Mouse (Mus musculus): ENCODE results near the gene Gm44805.
A peak's percentile ranks its signal among the peaks of the same experiment; 100 is the strongest.
"Not testable (repeated sequence)": the region's sequence is repeated elsewhere in the genome, so short reads cannot be mapped to it uniquely, and the experiment has no call there.

The Gm44805 gene

GRCm38 (mm10) chr7:19698907-19699826, 17.9 kb upstream of the Gm44805 start, which contains the start of gene Apoe:
Gene Apoe (minus strand): TSS chr7:19699188.
- peak; percentile 39 for DNase-seq

- no peak for DNase-seq
Measured at GRCm38 (mm10) chr7:19697949-19698906, 17.0 kb upstream of the Gm44805 start.

GRCm38 (mm10) chr7:19696336-19696873, 15.2 kb upstream of the Gm44805 start:
- no peak for DNase-seq

GRCm38 (mm10) chr7:19695881-19696280, 14.7 kb upstream of the Gm44805 start:
- no peak for DNase-seq

- no peak for DNase-seq
Measured at GRCm38 (mm10) chr7:19695213-19695594, 14.0 kb upstream of the Gm44805 start.

GRCm38 (mm10) chr7:19694336-19695212, 13.4 kb upstream of the Gm44805 start:
- no peak for DNase-seq

- no peak for DNase-seq
Measured at GRCm38 (mm10) chr7:19693421-19693820, 12.2 kb upstream of the Gm44805 start.

- DNase-seq, result no peak
Measured at GRCm38 (mm10) chr7:19691873-19692865, 10.9 kb upstream of the Gm44805 start, which contains the start of gene Apoc1. Gene Apoc1 (minus strand): TSS chr7:19692660.

GRCm38 (mm10) chr7:19691434-19691833, 10.2 kb upstream of the Gm44805 start:
- DNase-seq, result no peak

GRCm38 (mm10) chr7:19690845-19691244, 9.6 kb upstream of the Gm44805 start:
- no peak for DNase-seq

GRCm38 (mm10) chr7:19688611-19689010, 7.4 kb upstream of the Gm44805 start:
- DNase-seq, result no peak

- DNase-seq, result no peak
Measured at GRCm38 (mm10) chr7:19688101-19688500, 6.9 kb upstream of the Gm44805 start.

GRCm38 (mm10) chr7:19686927-19687583, 5.8 kb upstream of the Gm44805 start:
- not testable (repeated sequence) for DNase-seq

- DNase-seq, result no peak
Measured at GRCm38 (mm10) chr7:19686521-19686920, 5.3 kb upstream of the Gm44805 start.

- DNase-seq, result no peak
Measured at GRCm38 (mm10) chr7:19685374-19685773, 4.2 kb upstream of the Gm44805 start.

GRCm38 (mm10) chr7:19683771-19684201, 2.6 kb upstream of the Gm44805 start:
- no peak for DNase-seq

- no peak for DNase-seq
Measured at GRCm38 (mm10) chr7:19682979-19683378, 1.8 kb upstream of the Gm44805 start.

GRCm38 (mm10) chr7:19680702-19681101, 521 bp downstream of the Gm44805 start:
- no peak for DNase-seq

GRCm38 (mm10) chr7:19678901-19679300, 2.3 kb downstream of the Gm44805 start:
- DNase-seq, result no peak

GRCm38 (mm10) chr7:19677872-19678271, 3.4 kb downstream of the Gm44805 start, which contains the start of gene Apoc2:
Gene Apoc2 (minus strand): TSS chr7:19677941.
- DNase-seq, result no peak
